Mouse (Mus musculus): Measurements from ENCODE around the gene Calm5.

DNA sequence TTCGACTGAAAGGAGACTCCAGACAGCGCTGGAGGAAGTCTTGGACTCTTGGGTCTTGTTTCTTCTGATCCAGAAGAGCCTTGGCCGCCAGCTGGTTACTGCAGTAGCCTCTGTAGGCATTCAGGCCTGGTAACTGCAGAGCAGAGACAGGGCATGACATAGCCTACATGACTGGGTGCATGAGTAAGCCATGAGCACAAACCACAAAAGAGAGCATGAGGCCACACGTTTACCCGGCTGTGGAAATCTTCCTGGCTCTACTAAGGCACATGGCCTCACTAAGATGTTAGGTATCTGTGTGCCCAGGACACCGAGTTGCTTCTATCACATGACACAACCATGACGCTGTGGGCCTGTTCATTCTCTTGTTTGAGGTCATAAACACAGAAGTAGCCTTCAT lies 32.7 kb downstream of the Calm5 start:
- TF ChIP-seq ZNF384 (IDR thresholded peaks at IDR 0.05; ENCODE audit: low read depth, low read length) (no peak), CHD2 (IDR thresholded peaks at IDR 0.05; ENCODE audit: low read depth, low read length) (no peak)
